In the genomic region with DNA sequence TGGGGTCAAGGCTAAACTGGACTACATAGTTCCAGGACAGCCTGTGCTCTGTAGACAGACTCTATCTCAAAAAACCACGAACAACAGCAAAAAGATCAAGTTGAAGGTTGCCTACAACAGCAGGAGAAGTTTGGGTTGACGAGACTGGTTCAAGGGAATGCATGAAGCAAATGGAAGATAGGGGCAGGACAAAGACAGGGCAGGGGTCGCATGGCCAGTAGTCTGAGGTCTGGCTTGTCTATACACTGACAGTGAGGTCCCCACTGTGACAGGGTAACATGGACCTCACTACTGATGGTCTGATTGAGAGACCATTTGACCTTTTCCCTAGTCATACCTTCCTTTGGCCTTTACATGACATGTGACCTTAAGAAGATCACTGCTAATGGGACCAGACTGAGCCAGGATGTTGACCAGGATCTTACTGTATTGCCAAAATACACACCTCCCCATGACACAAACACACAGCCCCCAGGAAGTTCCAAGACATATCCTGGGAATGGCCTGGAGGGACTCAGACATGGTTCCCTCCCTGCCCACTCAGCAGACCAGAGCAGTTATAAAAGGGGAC, we compare ENCODE assay signal across 36 mouse cellular contexts. TPM values are rescaled to one million over a fixed set of nuclear protein-coding genes. Genes with fewer than 3 reads are reported as not detected.
"Had no signal": no experiment of that assay in that cellular context is flagged by ENCODE, and none has a peak within 500 bp of the region (broad histone marks: within the 10 kb centered on the region; RNA-seq: fewer than 3 reads in every experiment).

TSS of gene Scgb1b30 (plus strand) at position 521 of the 571 bp plus-strand sequence.

- DNase-seq: gastrocnemius, postnatal 14 days; gastrocnemius, postnatal 36 days; heart, adult 18-20 months; heart, postnatal 14 days; heart, postnatal 36 days; kidney, adult 18-20 months; kidney, adult 8-10 months; kidney, postnatal 10 days; kidney, postnatal 25 days; kidney, postnatal 4 days; liver had no signal

- H3K9ac ChIP-seq: heart, embryonic 13.5 days; heart, embryonic 15.5 days; hindbrain, embryonic 13.5 days; intestine, embryonic 15.5 days; limb, embryonic 12.5 days; liver, embryonic 12.5 days had no signal

- H3K27ac ChIP-seq: heart, embryonic 13.5 days; heart, embryonic 15.5 days; hindbrain, embryonic 13.5 days; intestine, embryonic 15.5 days; layer of hippocampus, adult 2 months; left cerebral cortex, adult 2 months; limb, embryonic 10.5 days; limb, embryonic 12.5 days; liver, embryonic 12.5 days had no signal

- H3K9me3 ChIP-seq: intestine, embryonic 15.5 days; limb, embryonic 10.5 days; liver, embryonic 12.5 days had no signal

- H3K36me3 ChIP-seq: heart, embryonic 13.5 days; heart, embryonic 15.5 days; hindbrain, embryonic 13.5 days; intestine, embryonic 15.5 days; limb, embryonic 10.5 days; limb, embryonic 12.5 days; liver, embryonic 12.5 days had no signal

- H3K27me3 ChIP-seq: heart, embryonic 13.5 days; heart, embryonic 15.5 days; hindbrain, embryonic 13.5 days; intestine, embryonic 15.5 days; limb, embryonic 12.5 days; liver, embryonic 12.5 days had no signal

- H3K4me2 ChIP-seq: heart, embryonic 13.5 days; heart, embryonic 15.5 days; hindbrain, embryonic 13.5 days; intestine, embryonic 15.5 days; limb, embryonic 12.5 days; liver, embryonic 12.5 days had no signal

- H3K4me3 ChIP-seq: heart, embryonic 13.5 days; heart, embryonic 15.5 days; hindbrain, embryonic 13.5 days; intestine, embryonic 15.5 days; layer of hippocampus, adult 2 months; left cerebral cortex, adult 2 months; limb, embryonic 10.5 days; limb, embryonic 12.5 days; liver, embryonic 12.5 days had no signal

- H3K4me1 ChIP-seq: heart, embryonic 13.5 days; heart, embryonic 15.5 days; hindbrain, embryonic 13.5 days; intestine, embryonic 15.5 days; limb, embryonic 10.5 days; limb, embryonic 12.5 days; liver, embryonic 12.5 days had no signal

- ATAC-seq: hindbrain, embryonic 16.5 days; inflammation-experienced regulatory T-cells, adult 6 months; intestine, embryonic 15.5 days; intestine, postnatal 0 days; liver, embryonic 12.5 days had no signal

RNA-seq across cellular contexts. Expression of gene Scgb1b30, which starts in this region (rescaled TPM):
- total RNA-seq: gastrocnemius, adult 18-20 months; gastrocnemius, adult 8-10 months; gastrocnemius, postnatal 14 days; gastrocnemius, postnatal 36 days; heart, adult 18-20 months; heart, postnatal 14 days; heart, postnatal 36 days; hematopoietic stem cell, adult 5-6 weeks; layer of hippocampus, adult 2 months; layer of hippocampus, postnatal 10 days; layer of hippocampus, postnatal 25 days; left cerebral cortex, adult 2 months; left cerebral cortex, postnatal 14 days; left cerebral cortex, postnatal 36 days had no signal
- polyA plus RNA-seq: gonadal fat pad, adult 2 months; heart, embryonic 13.5 days; heart, embryonic 15.5 days; heart, postnatal 0 days; hindbrain, embryonic 11.5 days; hindbrain, embryonic 13.5 days; hindbrain, embryonic 16.5 days; inflammation-experienced regulatory T-cells, adult 6 months; intestine, embryonic 15.5 days; intestine, postnatal 0 days; kidney, embryonic 14.5 days; kidney, embryonic 16.5 days; limb, embryonic 10.5 days; limb, embryonic 12.5 days; limb, embryonic 14.5 days; liver, embryonic 12.5 days had no signal
